Mouse (Mus musculus) spleen, postnatal 10 days (tissue): ENCODE results near the gene Krt86.

ENCODE experiments used
- DNase-seq, 2 experiments: peaks; one replicate each; pipeline ENCODE4 v3.0.0; 2021 to 2022; ENCODE audit warnings: low spot score in 2 of 2

The Krt86 gene

DNA sequence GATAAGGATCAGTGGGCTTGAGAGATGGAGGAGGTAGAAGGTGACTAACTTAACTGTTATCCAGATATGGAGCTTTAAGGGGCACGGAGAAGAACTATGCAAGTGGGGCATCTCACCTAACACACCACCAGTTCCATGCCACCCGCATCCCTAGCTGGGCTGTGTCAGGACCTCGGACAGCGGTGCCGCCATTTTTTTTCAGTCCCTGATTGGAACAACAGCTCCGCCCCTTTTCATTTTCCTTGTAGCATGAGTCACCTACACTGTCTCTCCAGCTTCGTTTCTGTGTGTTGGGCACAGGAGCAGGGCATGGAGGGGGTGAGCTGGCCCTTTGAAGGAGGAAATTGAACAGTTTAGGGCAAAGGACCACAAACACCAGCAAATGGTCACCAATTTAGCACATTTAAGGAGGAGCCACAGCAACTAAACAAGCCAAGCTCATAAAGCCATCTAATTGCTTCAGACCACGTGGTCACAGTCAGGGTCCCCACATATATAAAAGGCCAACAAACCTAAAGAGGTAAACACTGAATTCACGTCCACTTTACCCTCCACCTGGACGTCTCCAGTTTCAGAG lies at the start of gene Krt86:
Gene Krt86 (plus strand): TSS at position 527 of the 577 bp plus-strand sequence.
- no peak for DNase-seq

GRCm38 (mm10) chr15:101424914-101425313 lies 48.4 kb upstream of the Krt86 start:
- DNase-seq: no peak

DNA sequence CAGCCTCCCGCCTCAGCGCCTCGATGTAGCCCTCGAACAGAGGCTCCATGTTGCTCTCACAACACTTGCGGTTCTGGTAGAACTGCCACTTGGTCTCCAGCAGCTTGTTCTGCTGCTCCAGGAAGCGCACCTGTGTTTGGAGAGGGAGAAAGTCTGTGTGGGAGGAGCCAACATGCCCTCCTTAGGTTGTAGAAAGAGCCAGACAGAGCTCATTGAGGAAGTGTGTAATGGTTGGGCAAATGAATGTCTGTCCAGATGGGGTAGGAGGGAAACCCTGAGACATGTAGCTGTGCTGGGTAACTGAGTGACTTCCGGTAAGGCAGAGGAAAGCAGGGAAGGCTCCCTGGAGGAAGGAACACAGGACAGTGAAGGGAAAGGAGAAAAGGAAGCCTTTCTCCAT lies 36.7 kb upstream of the Krt86 start:
- no peak for DNase-seq

GRCm38 (mm10) chr15:101438555-101438954 lies 34.7 kb upstream of the Krt86 start, which contains the start of gene Krt87:
Gene Krt87, minus strand, starts transcription at chr15:101438804.
- DNase-seq: no peak

DNA sequence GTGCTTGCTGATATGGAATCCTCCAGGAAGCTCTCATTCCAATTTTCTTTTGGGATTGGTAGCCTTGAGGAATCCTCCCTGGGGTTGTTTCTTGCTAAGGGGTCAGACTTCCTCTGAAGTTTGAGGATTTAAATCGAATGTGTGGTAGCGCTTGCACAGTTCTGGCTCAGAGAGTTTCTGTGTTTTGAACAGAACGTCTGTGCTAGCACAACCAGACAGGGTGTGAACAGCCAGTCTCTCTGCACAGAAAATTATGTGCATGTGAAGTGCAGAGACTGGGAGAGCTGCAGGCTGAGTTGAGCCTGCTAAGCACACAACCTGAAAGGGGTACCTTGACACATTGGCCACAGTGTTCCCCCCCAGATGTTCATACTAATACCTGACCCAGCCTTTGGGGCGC lies 32.4 kb upstream of the Krt86 start:
- DNase-seq: no peak

GRCm38 (mm10) chr15:101446572-101446971 lies 26.7 kb upstream of the Krt86 start:
- DNase-seq: no peak

DNA sequence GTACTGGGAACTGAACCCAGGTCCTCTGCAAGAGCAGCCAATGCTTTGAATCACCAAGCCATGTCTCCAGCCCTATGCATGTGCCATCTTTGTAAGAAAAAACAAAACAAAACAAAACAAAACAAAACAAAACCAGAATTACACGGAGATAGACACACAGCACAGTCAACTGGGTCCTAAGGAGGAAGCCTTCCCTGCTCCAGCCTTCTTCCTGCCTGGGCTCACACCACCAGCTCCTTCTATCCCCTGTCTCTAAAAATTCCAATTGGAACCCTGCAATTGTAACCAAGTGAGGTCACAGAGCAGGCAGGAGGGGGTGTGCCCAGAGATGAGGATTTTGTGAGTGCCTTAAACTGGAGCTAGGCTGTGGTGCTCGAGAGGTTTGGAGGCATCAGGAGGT lies 25.8 kb upstream of the Krt86 start, which contains the start of gene Krt88:
Gene Krt88 (plus strand): TSS at position 301 of the 400 bp plus-strand sequence.
- no peak for DNase-seq

DNA sequence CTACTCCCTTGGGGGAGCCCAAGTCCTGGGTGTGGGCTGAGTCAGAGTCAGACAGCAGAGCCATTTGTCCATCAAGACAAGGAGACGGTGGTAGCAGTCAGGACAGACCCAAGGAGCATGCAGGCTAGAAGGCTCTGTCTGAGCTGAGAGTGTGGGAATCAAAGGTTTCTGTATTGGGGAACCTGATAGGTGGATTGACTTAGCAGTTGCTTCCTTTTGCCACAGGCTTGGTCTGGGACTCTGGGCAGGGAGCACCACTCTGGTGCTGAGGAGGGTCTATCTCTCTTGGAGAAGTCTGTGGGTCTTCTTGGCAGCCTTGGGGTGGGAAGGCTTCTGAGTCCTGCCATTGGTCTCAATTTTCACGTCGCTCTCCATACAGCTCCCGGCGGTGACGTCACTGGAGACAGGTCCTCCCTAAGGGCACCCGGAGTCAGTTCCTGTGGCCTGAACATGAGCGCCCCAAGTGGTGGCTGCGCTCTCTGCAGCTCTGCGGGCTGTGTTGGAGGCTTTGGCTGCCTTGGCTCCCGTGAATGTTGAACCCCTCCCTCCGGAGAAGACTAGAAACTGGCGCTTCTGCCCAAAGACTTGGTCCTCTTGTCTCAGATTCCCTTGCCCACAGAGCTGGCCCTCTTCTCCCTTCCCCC lies 20.1 kb upstream of the Krt86 start:
- DNase-seq: peak; percentile 20 to 70

GRCm38 (mm10) chr15:101454774-101455173 lies 18.5 kb upstream of the Krt86 start:
- no peak for DNase-seq

GRCm38 (mm10) chr15:101455292-101455691 lies 18.0 kb upstream of the Krt86 start:
- no peak for DNase-seq

DNA sequence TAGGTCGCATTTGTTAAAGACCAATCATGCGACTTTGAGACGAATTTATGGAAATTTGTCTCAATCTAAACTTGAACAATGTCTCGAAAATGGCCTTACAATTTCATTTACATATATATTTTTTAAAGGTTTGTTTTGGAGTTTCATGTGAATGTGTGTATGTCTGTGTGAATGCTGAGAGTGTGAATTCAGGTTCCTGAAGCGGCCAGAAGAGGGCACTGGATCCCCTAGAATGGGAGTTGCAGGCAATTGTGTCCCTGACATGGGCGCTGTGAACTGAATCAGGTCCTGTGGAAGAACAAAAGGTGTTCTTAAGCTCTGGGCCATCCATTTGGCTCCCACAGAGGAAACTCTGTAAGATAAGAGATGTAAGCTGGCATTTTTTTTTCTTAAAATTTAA lies 17.4 kb upstream of the Krt86 start:
- no peak for DNase-seq

GRCm38 (mm10) chr15:101458361-101458930 lies 14.8 kb upstream of the Krt86 start:
- DNase-seq: no peak

GRCm38 (mm10) chr15:101459283-101459682 lies 14.0 kb upstream of the Krt86 start:
- DNase-seq: no peak

DNA sequence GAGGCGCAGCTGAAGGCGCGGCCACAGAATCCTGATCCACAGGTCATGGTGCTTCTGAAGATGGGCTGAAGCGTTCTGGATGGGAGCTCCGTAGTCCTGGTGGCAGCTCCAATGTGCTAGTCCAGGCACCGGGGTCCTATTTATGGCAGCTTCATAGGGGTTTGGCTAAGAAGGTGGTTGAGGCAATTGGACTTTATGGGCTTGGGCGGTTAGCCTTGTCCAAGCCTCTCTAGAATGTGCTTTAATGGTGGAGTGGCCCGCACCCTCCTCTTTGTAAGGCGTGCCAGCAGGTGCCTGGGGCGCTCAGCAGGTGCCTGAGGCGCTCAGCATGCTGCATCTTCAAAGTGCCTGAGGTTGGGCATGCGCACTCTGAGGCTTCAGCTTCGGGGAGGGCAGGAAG lies 9.6 kb upstream of the Krt86 start, which contains the start of gene Krt81:
Gene Krt81 (minus strand): TSS at position 101 of the 400 bp plus-strand sequence.
- no peak for DNase-seq

DNA sequence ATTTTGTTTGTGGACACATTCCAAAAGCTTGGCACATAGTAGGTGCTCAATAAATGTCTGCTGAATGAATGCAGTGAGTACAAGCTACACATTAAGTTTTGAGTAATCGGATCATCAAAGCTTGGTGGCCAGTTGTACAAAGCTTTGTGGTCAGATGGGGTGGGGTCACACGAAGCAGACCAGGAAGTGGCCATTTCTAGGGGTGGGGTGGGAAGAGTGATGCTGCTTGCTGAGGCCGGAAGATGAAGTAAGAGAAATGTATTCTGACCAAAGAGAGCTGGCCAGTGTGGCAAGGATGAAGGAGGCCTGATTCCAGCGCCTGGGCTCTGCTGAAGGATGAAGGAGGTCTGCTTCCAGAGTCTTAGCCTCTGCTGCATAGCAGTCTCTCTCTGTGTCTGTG lies 4.2 kb upstream of the Krt86 start:
- no peak for DNase-seq

DNA sequence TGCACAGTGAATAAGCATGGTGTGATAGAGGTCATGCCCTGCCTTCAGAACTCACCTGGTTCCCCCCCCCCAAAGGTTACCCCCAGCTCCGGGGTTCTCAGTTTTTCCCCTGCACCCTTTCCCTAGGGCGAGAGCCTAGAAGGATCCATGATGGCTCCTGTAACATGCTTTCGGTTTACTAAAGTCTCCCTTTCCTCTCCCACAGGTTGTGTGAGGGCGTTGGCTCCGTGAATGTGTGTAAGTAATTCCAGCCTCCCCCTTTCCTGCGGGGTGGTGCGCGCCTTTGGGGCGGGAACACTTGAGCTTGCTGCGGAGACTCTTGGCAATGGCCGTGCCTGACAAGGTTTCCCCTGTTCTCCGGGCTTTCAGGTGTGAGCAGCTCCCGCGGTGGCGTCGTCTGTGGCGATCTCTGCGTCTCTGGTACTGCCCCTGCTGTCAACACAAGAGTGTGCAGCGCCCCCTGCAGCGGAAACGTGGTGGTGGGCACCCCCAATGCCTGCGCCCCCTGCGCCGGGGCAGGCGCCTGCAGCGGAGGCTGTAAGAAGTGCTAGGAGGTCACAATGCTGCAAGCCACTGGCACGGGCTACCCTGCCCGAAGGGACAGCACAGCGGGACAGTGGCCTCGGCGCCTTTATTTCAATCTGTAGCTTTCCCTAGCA lies 5.9 kb downstream of the Krt86 start:
- DNase-seq: peak in 1 of 2 experiments; percentile 58

DNA sequence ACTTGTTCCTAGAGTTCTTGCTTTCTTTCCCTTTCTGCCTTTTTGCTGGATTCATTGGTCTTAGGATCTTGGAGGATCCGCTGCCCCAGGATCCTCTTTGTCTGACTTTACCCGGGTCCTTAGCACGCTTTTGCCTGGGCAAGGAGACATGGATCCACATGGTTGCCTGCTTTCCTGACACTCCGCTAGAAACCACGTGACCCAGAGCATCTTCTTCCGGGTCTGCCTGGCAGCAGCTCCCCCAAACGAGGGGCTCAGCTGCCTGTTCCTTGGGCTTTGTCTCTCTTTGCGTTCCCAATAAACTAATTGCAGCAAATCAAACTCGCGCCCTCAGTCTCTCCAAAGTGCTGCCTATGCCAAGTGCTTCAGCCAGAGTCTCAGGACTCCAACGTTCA lies 6.4 kb downstream of the Krt86 start:
- no peak for DNase-seq

- DNase-seq: no peak
Observed at GRCm38 (mm10) chr15:101482056-101482455, 8.8 kb downstream of the Krt86 start.

- no peak for DNase-seq
Observed at GRCm38 (mm10) chr15:101483646-101484045, 10.4 kb downstream of the Krt86 start.

- DNase-seq: no peak
Observed at GRCm38 (mm10) chr15:101484939-101485338, 11.7 kb downstream of the Krt86 start.

DNA sequence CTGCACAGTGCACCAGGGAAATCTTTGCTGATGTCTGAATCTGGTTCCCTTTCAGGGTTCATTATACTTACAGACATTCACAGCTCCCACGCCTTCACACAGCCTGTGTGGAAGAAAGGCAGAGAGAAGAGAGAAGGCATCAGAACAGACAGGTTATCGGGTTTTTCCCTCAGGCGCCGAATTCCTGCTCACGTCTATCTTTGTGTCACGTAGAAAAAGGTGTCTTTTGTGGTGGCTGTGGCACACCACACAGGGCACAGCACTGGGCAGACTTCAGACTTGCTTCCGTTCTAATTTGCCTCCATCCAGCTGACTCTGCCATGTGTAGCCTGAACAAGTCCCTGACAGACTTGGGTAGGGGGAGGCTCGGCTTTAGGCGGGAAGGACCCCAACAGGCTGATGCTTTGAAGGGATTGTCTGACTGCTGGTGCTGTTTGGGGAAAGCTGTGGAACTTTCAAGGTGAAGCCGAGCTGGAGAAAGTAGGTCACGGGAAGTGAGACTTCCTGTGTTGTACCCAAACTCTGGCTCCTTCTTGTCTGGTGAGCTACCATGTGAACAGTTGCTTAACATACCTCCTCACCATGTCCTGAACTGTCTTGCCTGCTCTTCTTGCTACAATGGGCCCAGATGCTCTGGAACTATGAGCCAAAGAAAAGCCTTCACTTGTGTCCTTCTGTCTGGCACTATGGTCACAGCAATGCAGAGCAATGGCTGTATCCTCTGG lies 12.8 kb downstream of the Krt86 start:
- DNase-seq: no peak

DNA sequence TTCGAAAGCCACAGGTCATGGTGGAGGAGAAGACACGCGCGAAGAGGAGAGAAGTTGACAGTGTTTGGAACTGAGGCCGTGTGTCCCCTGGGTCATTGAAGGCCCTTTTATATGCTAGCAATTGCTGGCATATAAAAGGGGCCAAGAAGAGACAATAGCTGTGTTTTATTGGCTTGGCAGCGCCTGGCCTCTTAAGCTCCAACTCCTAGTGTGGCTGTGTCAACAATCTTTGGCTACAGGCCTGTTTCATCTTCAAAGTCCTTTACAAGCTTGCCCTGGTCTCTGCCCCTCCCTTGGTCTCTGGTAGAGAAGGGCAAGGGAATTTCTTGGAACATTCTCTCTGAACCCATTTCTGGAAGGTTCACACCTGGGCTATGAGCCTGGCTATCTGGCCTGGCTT lies 18.2 kb downstream of the Krt86 start, which contains the start of gene Krt83:
Gene Krt83 (minus strand): TSS at position 82 of the 400 bp plus-strand sequence.
- DNase-seq: no peak
